Mouse (Mus musculus) erythroblast, embryonic 14.5 days (primary cell): ENCODE data around the gene Cmtr1.

Experiments used
- GATA1 ChIP-seq: IDR thresholded peaks from 2 replicates; pipeline ENCODE4 v1.6.1; 2012; ENCODE audit warnings: low read length, inconsistent platforms, mixed read lengths
- TAL1 ChIP-seq: IDR thresholded peaks from 3 replicates; pipeline ENCODE4 v1.6.1; 2012; ENCODE audit warnings: low read length, inconsistent platforms, mixed read lengths

GRCm38 (mm10) chr17:29619231-29619630 is 41.2 kb upstream of the Cmtr1 start:
- TF ChIP-seq TAL1 (no peak), GATA1 (no peak)
